Mouse (Mus musculus) liver, embryonic 11.5 days (tissue): ENCODE measurements around the gene Vps8. TPM values are rescaled to one million over a fixed set of nuclear protein-coding genes. Genes with fewer than 3 reads are reported as not detected.

ENCODE experiments used
- ATAC-seq: fragments of 200-750 bp; cut with Nextera tagmentation; replicated peaks from 2 replicates; pipeline ENCODE4 v1.8.0; 2017; ENCODE audit warnings: moderate number of reproducible peaks, mild to moderate bottlenecking, moderate TSS enrichment, moderate library complexity; ENCODE audit not compliant: low FRiP score
- DNase-seq: peaks from one replicate; pipeline ENCODE4 v3.0.0-alpha.2; 2017; ENCODE audit warnings: low spot score
- H3K27ac ChIP-seq: fragments of 300-500 bp; sonication (generic); 2 replicates; pipeline ENCODE4 v1.5.1; 2014; ENCODE audit warnings: mild to moderate bottlenecking, low read depth, low read length, control low read depth
- H3K27me3 ChIP-seq: fragments of 300-500 bp; sonication (generic); replicated peaks from 2 replicates; pipeline ENCODE4 v1.6.1; 2014; ENCODE audit warnings: low read length, mixed read lengths; ENCODE audit not compliant: control insufficient read depth, insufficient read depth
- H3K36me3 ChIP-seq: fragments of 300-500 bp; sonication (generic); 2 replicates; pipeline ENCODE4 v1.6.1; 2014; ENCODE audit warnings: mild to moderate bottlenecking, low read length, moderate library complexity, mixed read lengths; ENCODE audit not compliant: control insufficient read depth, insufficient read depth
- H3K4me1 ChIP-seq: fragments of 300-500 bp; sonication (generic); replicated peaks from 2 replicates; pipeline ENCODE4 v1.6.1; 2014; ENCODE audit warnings: low read length, mixed read lengths; ENCODE audit not compliant: control insufficient read depth, insufficient read depth
- H3K4me2 ChIP-seq: fragments of 300-500 bp; sonication (generic); 2 replicates; pipeline ENCODE4 v1.6.1; 2014; ENCODE audit warnings: mild to moderate bottlenecking, control low read depth, moderate library complexity
- H3K4me3 ChIP-seq: fragments of 300-500 bp; sonication (generic); 2 replicates; pipeline ENCODE4 v1.5.1; 2014; ENCODE audit warnings: low read depth, low read length, control low read depth
- H3K9ac ChIP-seq: fragments of 300-500 bp; sonication (generic); 2 replicates; pipeline ENCODE4 v1.6.1; 2014; ENCODE audit warnings: low read depth, low read length, control low read depth
- H3K9me3 ChIP-seq: fragments of 300-500 bp; sonication (generic); 2 replicates; pipeline ENCODE4 v1.6.1; 2016; ENCODE audit warnings: low read length, inconsistent platforms, mixed read lengths; ENCODE audit not compliant: control insufficient read depth
- WGBS: fragments of 180-500 bp; shearing (Covaris S2); extraction: QIAGEN DNeasy Blood & Tissue Kit; methylation state at CpG from one replicate; pipeline ENCODE4 v1.1.7; 2014; 5-methylcytosine and 5-hydroxymethylcytosine counted together
- polyA plus RNA-seq: library from polyadenylated mRNA; unstranded; fragments of >200 nt; fragmentation: Nextera tagmentation; extraction: Ambion mirVana; gene quantifications from 2 replicates; pipeline ENCODE4 v1.2.1, GENCODE M21; 2014

Gene Vps8
- polyA plus RNA-seq, 1 experiment from 2014 or later: 15.9 TPM

- H3K36me3 ChIP-seq: no peaks in the 10 kb centered on the region
- H3K4me2 ChIP-seq: no peak overlapping the region
- no peak for ATAC-seq
- DNase-seq: no peak
- H3K9me3 ChIP-seq: no peaks in the 10 kb centered on the region
- H3K27me3 ChIP-seq: no peaks in the 10 kb centered on the region
- no peak overlapping the region for H3K9ac ChIP-seq
- 59% methylated on average over 7 of the region's 7 CpGs for WGBS
- peaks cover 8% of the 10 kb centered on the region; the same call in 1 of the 2 replicates for H3K4me1 ChIP-seq
- peak overlapping the region; percentile 1 for H3K27ac ChIP-seq
- no peak overlapping the region for H3K4me3 ChIP-seq
Observed at GRCm38 (mm10) chr16:21640766-21641499, 218.0 kb downstream of the Vps8 start.

GRCm38 (mm10) chr16:21641944-21642343 lies 219.0 kb downstream of the Vps8 start:
- H3K4me1 ChIP-seq: peaks cover 8% of the 10 kb centered on the region; the same call in 1 of the 2 replicates
- DNase-seq (no peak), ATAC-seq (no peak)
- no peak overlapping the region for H3K4me2 ChIP-seq
- H3K27ac ChIP-seq: peak overlapping the region; percentile 1; the same call in 1 of the 2 replicates
- H3K4me3 ChIP-seq: no peak overlapping the region
- H3K9me3 ChIP-seq: no peaks in the 10 kb centered on the region
- H3K36me3 ChIP-seq: no peaks in the 10 kb centered on the region
- 36% methylated on average over 3 of the region's 3 CpGs for WGBS
- H3K9ac ChIP-seq: no peak overlapping the region
- no peaks in the 10 kb centered on the region for H3K27me3 ChIP-seq

DNA sequence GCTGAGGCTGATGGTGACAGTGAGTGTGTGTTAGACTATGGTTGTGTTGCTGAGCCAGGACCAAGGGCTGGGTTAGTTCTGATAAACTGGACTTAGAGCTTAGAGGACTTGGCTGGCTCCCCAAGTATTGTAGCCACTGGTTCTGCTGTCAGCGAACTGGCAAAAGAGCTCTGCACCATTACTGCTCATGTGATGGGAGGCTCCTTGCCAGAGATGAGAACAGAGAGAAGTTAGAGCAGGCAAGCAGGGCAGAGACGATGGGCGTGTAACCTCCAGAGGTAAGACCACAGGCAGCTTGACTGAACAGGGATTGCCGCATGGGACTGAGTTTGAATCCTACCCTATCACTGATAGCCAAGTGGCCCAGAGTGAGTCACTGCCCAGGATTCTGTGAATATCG lies 220.0 kb downstream of the Vps8 start:
- 90% methylated on average over 5 of the region's 5 CpGs for WGBS
- peaks cover 8% of the 10 kb centered on the region; the same call in 1 of the 2 replicates for H3K4me1 ChIP-seq

DNA sequence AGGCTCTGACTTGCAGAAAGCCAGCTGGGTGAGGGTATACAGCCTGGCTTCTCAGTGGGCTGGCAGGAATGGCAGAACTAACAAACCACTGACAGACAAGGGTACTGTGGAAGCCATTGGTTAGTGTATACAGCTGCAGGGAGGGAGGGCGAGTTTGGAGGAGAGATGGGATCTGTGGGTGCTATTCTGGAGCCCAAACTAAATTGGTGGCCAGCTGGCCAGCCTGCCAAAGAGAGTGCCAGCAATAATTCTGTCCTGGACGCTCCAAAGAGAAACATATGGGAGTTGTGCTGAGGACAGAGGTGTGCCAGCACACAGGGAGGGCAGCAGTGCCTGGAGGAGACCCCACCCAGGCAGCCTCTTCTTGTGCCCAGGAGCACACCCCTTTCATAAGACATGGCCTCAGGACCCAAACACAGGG lies 220.7 kb downstream of the Vps8 start:
- H3K4me1 ChIP-seq: peaks cover 8% of the 10 kb centered on the region; the same call in 1 of the 2 replicates
- H3K9me3 ChIP-seq: no peaks in the 10 kb centered on the region
- H3K4me3 ChIP-seq: no peak overlapping the region
- no peak for DNase-seq
- H3K36me3 ChIP-seq: no peaks in the 10 kb centered on the region
- H3K9ac ChIP-seq: no peak overlapping the region
- no peak for ATAC-seq
- H3K27me3 ChIP-seq: no peaks in the 10 kb centered on the region
- peak overlapping the region; percentile 57; the same call in 1 of the 2 replicates for H3K27ac ChIP-seq
- peak overlapping the region; percentile 36 for H3K4me2 ChIP-seq
- 80% methylated on average over 2 of the region's 2 CpGs for WGBS

More for the DNA sequence above, 220.0 kb downstream of the Vps8 start:
- Histone ChIP-seq H3K27ac (peak overlapping the region; percentile 45), H3K4me2 (no peak overlapping the region), H3K27me3 (no peaks in the 10 kb centered on the region), H3K9ac (no peak overlapping the region), H3K9me3 (no peaks in the 10 kb centered on the region), H3K36me3 (no peaks in the 10 kb centered on the region), H3K4me3 (no peak overlapping the region)
- ATAC-seq (no peak), DNase-seq (no peak)

- DNase-seq (no peak), ATAC-seq (peak; percentile 61)
- Histone ChIP-seq H3K4me3 (no peak overlapping the region), H3K27me3 (no peaks in the 10 kb centered on the region), H3K36me3 (no peaks in the 10 kb centered on the region), H3K4me2 (peak overlapping the region; percentile 36), H3K9me3 (no peaks in the 10 kb centered on the region), H3K27ac (peak overlapping the region; percentile 57; the same call in 1 of the 2 replicates), H3K4me1 (peaks cover 8% of the 10 kb centered on the region; the same call in 1 of the 2 replicates), H3K9ac (no peak overlapping the region)
- WGBS: 44% methylated on average over 17 of the region's 17 CpGs
Observed at GRCm38 (mm10) chr16:21644066-21644561, 221.2 kb downstream of the Vps8 start.

- Histone ChIP-seq H3K27ac (peak overlapping the region; percentile 6; the same call in 1 of the 2 replicates), H3K4me3 (no peak overlapping the region), H3K27me3 (no peaks in the 10 kb centered on the region), H3K36me3 (no peaks in the 10 kb centered on the region), H3K9me3 (no peaks in the 10 kb centered on the region), H3K4me1 (peaks cover 8% of the 10 kb centered on the region; the same call in 1 of the 2 replicates), H3K9ac (no peak overlapping the region), H3K4me2 (no peak overlapping the region)
- DNase-seq (no peak), ATAC-seq (no peak)
- WGBS: 82% methylated on average over 3 of the region's 3 CpGs
Observed at GRCm38 (mm10) chr16:21644574-21644973, 221.7 kb downstream of the Vps8 start.

DNA sequence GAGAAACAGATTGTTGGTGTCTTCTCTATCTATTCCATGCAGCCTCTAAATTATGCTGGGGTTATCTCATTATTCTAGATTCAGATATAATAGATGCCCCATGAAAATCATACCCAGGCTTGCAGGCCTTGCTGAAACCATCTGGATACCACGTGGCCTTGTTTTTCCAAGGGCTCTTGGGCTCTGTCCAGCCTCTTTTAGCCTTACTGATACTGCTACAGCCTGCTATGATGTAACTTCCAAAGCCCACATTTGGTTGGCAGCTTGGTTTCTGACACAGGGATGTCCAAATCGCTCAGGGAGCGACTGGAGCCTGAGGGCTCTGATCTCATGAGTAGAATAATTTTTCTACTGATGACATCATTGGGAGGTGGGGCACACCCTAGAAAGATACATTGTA lies 223.0 kb downstream of the Vps8 start:
- ATAC-seq (no peak), DNase-seq (no peak)
- no peaks in the 10 kb centered on the region for H3K27me3 ChIP-seq
- WGBS: 82% methylated on average over 3 of the region's 3 CpGs
- no peak overlapping the region for H3K9ac ChIP-seq
- no peaks in the 10 kb centered on the region for H3K9me3 ChIP-seq
- no peak overlapping the region for H3K27ac ChIP-seq
- peaks cover 8% of the 10 kb centered on the region; the same call in 1 of the 2 replicates for H3K4me1 ChIP-seq
- H3K4me3 ChIP-seq: no peak overlapping the region
- H3K4me2 ChIP-seq: no peak overlapping the region
- H3K36me3 ChIP-seq: no peaks in the 10 kb centered on the region

- DNase-seq (no peak), ATAC-seq (no peak)
- no peaks in the 10 kb centered on the region for H3K9me3 ChIP-seq
- peaks cover 7% of the 10 kb centered on the region; the same call in 1 of the 2 replicates for H3K4me1 ChIP-seq
- no peak overlapping the region for H3K27ac ChIP-seq
- H3K9ac ChIP-seq: no peak overlapping the region
- H3K27me3 ChIP-seq: no peaks in the 10 kb centered on the region
- H3K4me2 ChIP-seq: no peak overlapping the region
- H3K4me3 ChIP-seq: no peak overlapping the region
- H3K36me3 ChIP-seq: no peaks in the 10 kb centered on the region
- WGBS: 84% methylated on average over 3 of the region's 3 CpGs
Observed at GRCm38 (mm10) chr16:21646496-21646895, 223.6 kb downstream of the Vps8 start.
